Mouse (Mus musculus): ENCODE data around the gene Hmgb2. TPM values are rescaled to one million over a fixed set of nuclear protein-coding genes. Genes with fewer than 3 reads are reported as not detected.

Hmgb2 gene
- total RNA-seq, 2 experiments from 2014 or later = 432 to 491 TPM

- ATAC-seq (replicated peaks; ENCODE audit: poor library complexity) = no peak
These were observed 40.7 kb downstream of the Hmgb2 start for GRCm38 (mm10) chr8:57552102-57553032.

- no peak for ATAC-seq (replicated peaks; ENCODE audit: poor library complexity)
These were observed 49.2 kb downstream of the Hmgb2 start for GRCm38 (mm10) chr8:57560926-57561325.

GRCm38 (mm10) chr8:57562741-57563140 is 51.0 kb downstream of the Hmgb2 start:
- no peak for ATAC-seq (replicated peaks; ENCODE audit: poor library complexity)

GRCm38 (mm10) chr8:57563726-57564125 is 52.0 kb downstream of the Hmgb2 start:
- ATAC-seq (replicated peaks; ENCODE audit: poor library complexity) = no peak

- no peak for ATAC-seq (replicated peaks; ENCODE audit: poor library complexity)
These were observed 53.3 kb downstream of the Hmgb2 start for GRCm38 (mm10) chr8:57565039-57565438.

Other genes with a start within 250 kb of the Hmgb2 start
- gene Hand2, start 190.9 kb upstream of the Hmgb2 start, total RNA-seq (2015) = not detected in 2 replicates
- not detected in 2 replicates for gene Hand2, start 190.9 kb upstream of the Hmgb2 start, total RNA-seq (2017)
- 0.88 and 1.6 TPM in 2 replicates for gene Scrg1, start 56.0 kb upstream of the Hmgb2 start, total RNA-seq (2015)
- not detected in 2 replicates for gene Scrg1, start 56.0 kb upstream of the Hmgb2 start, total RNA-seq (2017)
- 56.9 and 60.7 TPM in 2 replicates for gene Sap30, start 24.0 kb upstream of the Hmgb2 start, total RNA-seq (2015)
- 73.0 and 90.5 TPM in 2 replicates for gene Sap30, start 24.0 kb upstream of the Hmgb2 start, total RNA-seq (2017)
- gene Galnt7, start 141.1 kb downstream of the Hmgb2 start, total RNA-seq (2015) = 15.5 and 15.9 TPM in 2 replicates
- gene Galnt7, start 141.1 kb downstream of the Hmgb2 start, total RNA-seq (2017) = 17.9 and 20.4 TPM in 2 replicates